Mouse (Mus musculus): ENCODE measurements around the gene Pttg1. TPM values are rescaled to one million over a fixed set of nuclear protein-coding genes. Genes with fewer than 3 reads are reported as not detected.

The Pttg1 gene
- total and polyA plus RNA-seq, 3 experiments = 153 to 276 (median 258) TPM

DNA sequence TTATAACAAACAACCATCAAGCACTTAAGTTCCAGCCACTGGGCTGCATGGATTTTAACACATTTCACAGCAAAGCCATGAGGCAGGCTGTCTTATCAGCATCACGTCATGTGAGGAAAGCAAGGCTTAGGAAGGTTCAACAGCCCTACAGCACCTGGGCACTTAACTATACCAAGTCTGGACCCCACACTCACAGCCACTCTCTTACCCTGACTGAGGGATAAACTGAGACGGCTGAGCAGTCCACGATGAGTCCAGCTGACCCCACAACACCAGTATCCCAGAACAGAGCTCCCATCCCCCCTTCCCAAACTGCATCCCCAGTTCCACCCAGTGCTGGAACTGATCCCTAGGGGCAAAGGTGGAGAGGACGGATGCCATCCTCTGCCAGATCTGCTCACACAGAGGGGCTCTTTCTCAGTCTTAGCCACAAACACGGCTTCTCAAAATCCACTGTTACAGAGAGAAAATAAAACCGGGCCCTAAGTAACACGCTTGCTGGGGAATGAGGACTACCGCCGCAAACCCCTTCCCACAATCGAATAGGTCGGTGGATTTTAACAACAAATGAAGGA, 46.1 kb downstream of the Pttg1 start:
- Histone ChIP-seq H3K36me3 (replicated peaks in 1 of 2; ENCODE audit: control insufficient read depth in 1 of 2, insufficient read depth in 1 of 2, low read length in 1 of 2) (peaks cover 25 to 47% of the 10 kb centered on the region in 2 experiments), H3K4me3 (replicated peaks in 1 of 3; ENCODE audit: low read depth in 2 of 3, low read length in 2 of 3, poor library complexity in 1 of 3) (peak overlapping the region; percentile 59 to 87 (median 65))

DNA sequence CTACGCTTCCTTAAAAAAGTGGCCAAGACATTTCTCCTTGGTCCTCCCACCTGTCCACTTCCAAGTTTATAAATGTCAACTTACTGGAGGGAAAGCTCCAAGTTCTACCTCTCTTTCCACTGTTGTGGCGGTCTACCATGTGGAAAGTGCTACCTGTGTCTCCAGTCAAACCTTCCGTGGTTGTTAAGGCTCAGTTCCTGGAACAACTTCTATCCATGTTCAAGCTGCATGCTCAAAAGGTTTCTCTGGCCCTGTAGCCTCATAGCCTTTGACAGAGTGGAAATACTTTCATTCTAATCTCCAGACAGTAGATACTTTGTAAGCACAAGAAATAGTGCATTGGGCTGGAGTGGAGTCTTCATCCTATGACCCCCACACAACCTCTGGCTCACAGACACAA, 46.6 kb downstream of the Pttg1 start:
- dilution Hi-C loops (cut with MboI; ENCODE audit: extremely low pct_ligation_motif_present, extremely low pct_unique_long_range_greater_than_20kb, low sequenced_read_pairs) (no loop called here), in situ Hi-C loops (cut with MboI; ENCODE audit: low pct_ligation_motif_present, low pct_unique_long_range_greater_than_20kb, low sequenced_read_pairs) (no loop called here)
- Histone ChIP-seq H3K9ac (ENCODE audit: insufficient read depth, low read depth) (peak overlapping the region; percentile 96), H3K36me3 (replicated peaks in 1 of 2; ENCODE audit: control insufficient read depth in 1 of 2, insufficient read depth in 1 of 2, low read length in 1 of 2) (peaks cover 30 to 52% of the 10 kb centered on the region in 2 experiments), H3K27ac (ENCODE audit: insufficient read depth, low read depth) (no peak overlapping the region), H3K4me1 (ENCODE audit: control insufficient read depth in 1 of 2, insufficient read depth in 2 of 2) (peaks cover 21 to 39% of the 10 kb centered on the region in 2 experiments), H3K4me2 (ENCODE audit: insufficient read depth, low read depth, poor library complexity, severe bottlenecking) (peak overlapping the region; percentile 63), H3K79me2 (replicated peaks; ENCODE audit: control insufficient read depth, extremely low read depth, insufficient read depth, poor library complexity, severe bottlenecking) (peaks cover 89% of the 10 kb centered on the region), H3K9me3 (replicated peaks; ENCODE audit: low read length) (peaks cover 5% of the 10 kb centered on the region), H3K27me3 (replicated peaks) (no peaks in the 10 kb centered on the region), H3K4me3 (replicated peaks in 1 of 3; ENCODE audit: low read depth in 2 of 3, low read length in 2 of 3, poor library complexity in 1 of 3) (peak overlapping the region; percentile 8 to 65 (median 59))
- DNase-seq (ENCODE audit: extremely low read depth) = no peak
- peak; percentile 57; the same call in 1 of the 2 replicates for TF ChIP-seq SIN3A (IDR thresholded peaks at IDR 0.05; ENCODE audit: low read length)
- TF ChIP-seq MYC (IDR thresholded peaks at IDR 0.05; ENCODE audit: low read depth, low read length) = no peak
- peak; percentile 58; the same call in 1 of the 2 replicates for TF ChIP-seq MXI1 (IDR thresholded peaks at IDR 0.05; ENCODE audit: low read depth, low read length)
- TF ChIP-seq BHLHE40 (IDR thresholded peaks at IDR 0.05; ENCODE audit: low read depth, low read length) = no peak
- TF ChIP-seq UBTF (IDR thresholded peaks at IDR 0.05; ENCODE audit: low read depth, low read length) = 0 out of 2 replicates have a peak, but pooled peaks have one; percentile 42

More for the DNA sequence above, 46.1 kb downstream of the Pttg1 start:
- H3K9me3 ChIP-seq (replicated peaks; ENCODE audit: low read length) = peaks cover under 1% of the 10 kb centered on the region
- peaks cover 91% of the 10 kb centered on the region for H3K79me2 ChIP-seq (replicated peaks; ENCODE audit: control insufficient read depth, extremely low read depth, insufficient read depth, poor library complexity, severe bottlenecking)
- in situ Hi-C loops (cut with MboI; ENCODE audit: low pct_ligation_motif_present, low pct_unique_long_range_greater_than_20kb, low sequenced_read_pairs) (no loop called here), dilution Hi-C loops (cut with MboI; ENCODE audit: extremely low pct_ligation_motif_present, extremely low pct_unique_long_range_greater_than_20kb, low sequenced_read_pairs) (no loop called here)
- H3K9ac ChIP-seq (ENCODE audit: insufficient read depth, low read depth) = peak overlapping the region; percentile 96
- no peak for DNase-seq (ENCODE audit: extremely low read depth)
- peaks cover 18 to 39% of the 10 kb centered on the region in 2 experiments for H3K4me1 ChIP-seq (ENCODE audit: control insufficient read depth in 1 of 2, insufficient read depth in 2 of 2)
- H3K27me3 ChIP-seq (replicated peaks) = no peaks in the 10 kb centered on the region
- TF ChIP-seq MEF2A (IDR thresholded peaks at IDR 0.05; ENCODE audit: borderline replicate concordance, low read depth, low read length) (no peak), ZNF384 (IDR thresholded peaks at IDR 0.05; ENCODE audit: low read depth, low read length) (no peak), UBTF (IDR thresholded peaks at IDR 0.05; ENCODE audit: low read depth, low read length) (no peak), GABPA (IDR thresholded peaks at IDR 0.05; ENCODE audit: insufficient replicate concordance, low read depth, low read length) (no peak), ZMIZ1 (IDR thresholded peaks at IDR 0.05; ENCODE audit: low read depth, low read length) (no peak), PAX5 (IDR thresholded peaks at IDR 0.05; ENCODE audit: low read length) (no peak), E2F4 (IDR thresholded peaks at IDR 0.05; ENCODE audit: insufficient replicate concordance, low read depth, low read length) (no peak)
- H3K4me2 ChIP-seq (ENCODE audit: insufficient read depth, low read depth, poor library complexity, severe bottlenecking) = peak overlapping the region; percentile 63
- peak overlapping the region; percentile 46; the same call in 1 of the 2 replicates for H3K27ac ChIP-seq (ENCODE audit: insufficient read depth, low read depth)
